Mouse (Mus musculus) embryonic facial prominence, embryonic 13.5 days (tissue): ENCODE data around the gene Gm5916. TPM values are rescaled to one million over a fixed set of nuclear protein-coding genes. Genes with fewer than 3 reads are reported as not detected.

Source experiments
- ATAC-seq: fragments of 200-750 bp; cut with Nextera tagmentation; 2 replicates; pipeline ENCODE4 v1.8.0; 2017; ENCODE audit warnings: low read depth; ENCODE audit not compliant: insufficient number of reproducible peaks, insufficient read depth, low FRiP score, low TSS enrichment
- H3K27ac ChIP-seq: fragments of 300-500 bp; sonication (generic); 2 replicates; pipeline ENCODE4 v1.5.1; 2015; ENCODE audit warnings: moderate library complexity, mild to moderate bottlenecking, inconsistent platforms
- H3K27me3 ChIP-seq: fragments of 300-500 bp; sonication (generic); 2 replicates; pipeline ENCODE4 v1.6.1; 2015; ENCODE audit warnings: mild to moderate bottlenecking, inconsistent platforms
- H3K36me3 ChIP-seq: fragments of 300-500 bp; sonication (generic); 2 replicates; pipeline ENCODE4 v1.6.1; 2015; ENCODE audit warnings: mild to moderate bottlenecking, inconsistent platforms
- H3K4me1 ChIP-seq: fragments of 300-500 bp; sonication (generic); 2 replicates; pipeline ENCODE4 v1.6.1; 2015; ENCODE audit warnings: inconsistent platforms
- H3K4me2 ChIP-seq: fragments of 300-500 bp; sonication (generic); 2 replicates; pipeline ENCODE4 v1.6.1; 2015; ENCODE audit warnings: moderate library complexity, mild to moderate bottlenecking, inconsistent platforms
- H3K4me3 ChIP-seq: fragments of 300-500 bp; sonication (generic); 2 replicates; pipeline ENCODE4 v1.5.1; 2015; ENCODE audit warnings: mild to moderate bottlenecking, inconsistent platforms
- H3K9ac ChIP-seq: fragments of 300-500 bp; sonication (generic); 2 replicates; pipeline ENCODE4 v1.6.1; 2015; ENCODE audit warnings: mild to moderate bottlenecking, inconsistent platforms
- H3K9me3 ChIP-seq: fragments of 300-500 bp; sonication (generic); 2 replicates; pipeline ENCODE4 v1.6.1; 2016; ENCODE audit warnings: inconsistent platforms
- WGBS: fragments of 180-500 bp; shearing (Covaris S2); methylation state at CpG from one replicate; pipeline ENCODE4 v1.1.7; 2015; ENCODE audit warnings: mixed read lengths; 5-methylcytosine and 5-hydroxymethylcytosine counted together
- polyA plus RNA-seq: library from polyadenylated mRNA; unstranded; fragments of >200 nt; fragmentation: Nextera tagmentation; extraction: Ambion mirVana; gene quantifications from 2 replicates; pipeline ENCODE4 v1.2.1, GENCODE M21; 2015

Gene Gm5916
- polyA plus RNA-seq, result not detected in 2 replicates

- no peaks in the 10 kb centered on the region for H3K36me3 ChIP-seq
- 70% methylated on average over 1 of the region's 1 CpGs for WGBS
- no peaks in the 10 kb centered on the region for H3K27me3 ChIP-seq
- H3K9ac ChIP-seq, result no peak within 1 kb of the TSS
- no peak for ATAC-seq
- no peak within 1 kb of the TSS for H3K4me2 ChIP-seq
- H3K9me3 ChIP-seq, result no peaks in the 10 kb centered on the region; the same call in 1 of the 2 replicates
- H3K4me1 ChIP-seq, result no peaks in the 10 kb centered on the region
- no peak within 1 kb of the TSS for H3K4me3 ChIP-seq
- H3K27ac ChIP-seq, result no peak within 1 kb of the TSS
Measured at GRCm38 (mm10) chr9:36128679-36129078, at the start of gene Gm5916. Gm5916 (minus strand) TSS chr9:36128779.

Other genes with a start within 250 kb of the Gm5916 start
- not detected in 2 replicates for gene 9230113P08Rik, start 220.4 kb downstream of the Gm5916 start, polyA plus RNA-seq